Mouse (Mus musculus): Measurements from ENCODE around the gene 4930412O13Rik. TPM values are rescaled to one million over a fixed set of nuclear protein-coding genes. Genes with fewer than 3 reads are reported as not detected.

Gene 4930412O13Rik
- polyA plus RNA-seq, 1 experiment from 2014 or later = 0.23 TPM

DNA sequence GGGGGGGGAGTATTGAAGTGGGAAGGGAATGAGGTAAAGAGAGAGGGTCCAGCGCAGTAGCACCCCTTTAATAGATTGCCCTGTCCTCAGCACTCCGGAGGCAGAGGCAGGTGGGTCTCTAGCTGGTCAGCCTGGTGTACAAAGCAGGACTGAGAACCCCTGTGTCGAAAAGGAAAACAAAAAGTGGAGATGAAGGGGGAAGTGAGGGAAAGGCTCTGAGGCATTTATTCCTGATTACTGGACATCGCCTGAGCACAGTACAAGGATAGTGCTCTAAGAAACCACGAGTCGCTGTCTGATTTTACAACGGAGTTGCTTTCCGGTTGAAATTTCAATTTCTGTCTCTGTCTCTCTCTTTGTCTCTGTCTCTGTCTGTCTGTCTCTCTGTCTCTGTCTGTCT lies 9.2 kb downstream of the 4930412O13Rik start:
- Histone ChIP-seq H3K27ac (no peak overlapping the region), H3K9me3 (no peaks in the 10 kb centered on the region), H3K36me3 (no peaks in the 10 kb centered on the region), H3K4me3 (no peak overlapping the region), H3K4me2 (replicated peaks) (no peak overlapping the region), H3K27me3 (peaks cover 95% of the 10 kb centered on the region), H3K4me1 (peaks cover 13% of the 10 kb centered on the region; the same call in 1 of the 2 replicates), H3K9ac (no peak overlapping the region)
- ATAC-seq (ENCODE audit: low FRiP score, low read depth) = no peak
- WGBS = 6% methylated on average over 8 of the region's 8 CpGs

DNA sequence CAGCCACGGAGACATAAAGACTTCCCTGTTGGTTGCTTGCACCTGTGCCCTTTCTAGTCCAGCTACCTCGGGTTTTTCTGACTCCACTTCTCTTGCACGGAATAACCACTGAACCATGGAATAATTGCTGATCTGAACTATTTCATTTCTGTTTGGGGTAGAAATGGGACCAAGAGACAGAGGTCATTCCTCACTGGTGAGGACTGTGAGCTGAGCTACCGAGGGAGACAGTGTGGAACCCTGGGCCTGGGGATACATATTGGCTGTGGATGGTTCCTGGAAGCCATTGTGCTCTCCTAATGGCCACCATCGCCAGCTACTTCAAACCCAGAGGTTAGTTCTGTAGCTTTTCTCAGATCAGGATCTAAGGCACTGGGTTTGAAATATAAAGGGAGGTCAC lies 9.9 kb downstream of the 4930412O13Rik start:
- Histone ChIP-seq H3K4me3 (no peak overlapping the region), H3K36me3 (no peaks in the 10 kb centered on the region), H3K9me3 (no peaks in the 10 kb centered on the region), H3K4me1 (peaks cover 14% of the 10 kb centered on the region; the same call in 1 of the 2 replicates), H3K27me3 (peaks cover 95% of the 10 kb centered on the region), H3K9ac (no peak overlapping the region), H3K4me2 (replicated peaks) (no peak overlapping the region), H3K27ac (no peak overlapping the region)
- 4% methylated on average over 5 of the region's 5 CpGs for WGBS
- ATAC-seq (ENCODE audit: low FRiP score, low read depth) = no peak

DNA sequence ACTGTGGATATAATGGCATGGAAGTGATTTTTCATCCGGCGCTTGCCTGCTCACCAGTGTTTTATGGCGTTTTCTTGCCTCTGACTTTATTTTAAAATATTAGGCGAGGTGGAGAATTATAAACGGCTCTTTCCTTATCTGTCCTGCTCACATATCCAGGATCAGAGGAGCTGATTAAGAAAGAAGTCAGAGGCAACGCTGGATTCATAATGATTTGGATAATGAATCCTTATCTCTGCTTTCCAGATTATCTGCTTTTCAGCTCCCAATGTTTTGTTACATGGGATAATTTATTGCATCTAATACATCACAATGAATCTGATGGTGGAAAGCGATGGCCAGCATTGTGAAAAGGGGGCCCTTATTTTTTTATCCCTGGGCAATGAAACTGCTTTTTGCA lies 11.5 kb downstream of the 4930412O13Rik start:
- Histone ChIP-seq H3K4me3 (no peak overlapping the region), H3K9ac (no peak overlapping the region), H3K27me3 (peaks cover 95% of the 10 kb centered on the region), H3K9me3 (no peaks in the 10 kb centered on the region), H3K4me1 (peaks cover 18% of the 10 kb centered on the region; the same call in 1 of the 2 replicates), H3K4me2 (replicated peaks) (no peak overlapping the region), H3K36me3 (no peaks in the 10 kb centered on the region), H3K27ac (no peak overlapping the region)
- under 1% methylated on average over 7 of the region's 7 CpGs for WGBS
- ATAC-seq (ENCODE audit: low FRiP score, low read depth) = no peak

DNA sequence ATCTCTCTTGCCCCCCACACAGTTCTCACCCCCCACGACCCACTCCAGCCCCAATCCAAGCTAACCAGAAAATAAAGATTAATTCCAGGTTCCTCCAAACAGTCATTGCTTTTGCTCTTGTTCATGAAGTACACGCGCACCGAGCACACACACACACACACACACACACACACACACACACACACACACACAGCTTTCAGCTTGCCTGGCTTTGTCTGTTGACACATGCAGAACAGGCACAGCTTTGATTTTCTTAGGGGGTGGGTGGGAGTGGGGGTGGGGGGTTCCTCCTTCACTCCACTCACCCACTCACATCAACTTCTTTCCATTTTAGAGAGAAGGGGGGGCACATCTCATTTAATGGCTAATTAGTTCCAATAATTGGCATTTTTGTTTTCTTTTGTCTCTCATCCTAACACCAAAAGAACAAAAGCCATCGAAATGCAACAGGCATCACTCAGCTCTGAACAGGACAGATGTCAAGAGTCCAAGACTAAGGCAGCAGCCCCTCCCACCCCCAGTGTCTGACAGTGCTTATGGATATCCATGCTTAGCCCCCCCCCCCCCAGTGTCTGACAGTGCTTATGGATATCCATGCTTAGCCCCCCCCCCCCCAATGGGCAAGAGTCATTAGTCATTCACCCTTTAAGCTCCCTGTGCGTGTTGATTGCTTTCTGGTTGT lies 12.4 kb downstream of the 4930412O13Rik start:
- no peak overlapping the region for H3K4me3 ChIP-seq
- H3K9me3 ChIP-seq = no peaks in the 10 kb centered on the region
- 0% methylated on average over 6 of the region's 6 CpGs for WGBS
- peaks cover 18% of the 10 kb centered on the region; the same call in 1 of the 2 replicates for H3K4me1 ChIP-seq
- no peak overlapping the region for H3K27ac ChIP-seq
- H3K9ac ChIP-seq = no peak overlapping the region
- H3K36me3 ChIP-seq = no peaks in the 10 kb centered on the region
- ATAC-seq (ENCODE audit: low FRiP score, low read depth) = no peak
- H3K4me2 ChIP-seq (replicated peaks) = no peak overlapping the region
- H3K27me3 ChIP-seq = peaks cover 96% of the 10 kb centered on the region

DNA sequence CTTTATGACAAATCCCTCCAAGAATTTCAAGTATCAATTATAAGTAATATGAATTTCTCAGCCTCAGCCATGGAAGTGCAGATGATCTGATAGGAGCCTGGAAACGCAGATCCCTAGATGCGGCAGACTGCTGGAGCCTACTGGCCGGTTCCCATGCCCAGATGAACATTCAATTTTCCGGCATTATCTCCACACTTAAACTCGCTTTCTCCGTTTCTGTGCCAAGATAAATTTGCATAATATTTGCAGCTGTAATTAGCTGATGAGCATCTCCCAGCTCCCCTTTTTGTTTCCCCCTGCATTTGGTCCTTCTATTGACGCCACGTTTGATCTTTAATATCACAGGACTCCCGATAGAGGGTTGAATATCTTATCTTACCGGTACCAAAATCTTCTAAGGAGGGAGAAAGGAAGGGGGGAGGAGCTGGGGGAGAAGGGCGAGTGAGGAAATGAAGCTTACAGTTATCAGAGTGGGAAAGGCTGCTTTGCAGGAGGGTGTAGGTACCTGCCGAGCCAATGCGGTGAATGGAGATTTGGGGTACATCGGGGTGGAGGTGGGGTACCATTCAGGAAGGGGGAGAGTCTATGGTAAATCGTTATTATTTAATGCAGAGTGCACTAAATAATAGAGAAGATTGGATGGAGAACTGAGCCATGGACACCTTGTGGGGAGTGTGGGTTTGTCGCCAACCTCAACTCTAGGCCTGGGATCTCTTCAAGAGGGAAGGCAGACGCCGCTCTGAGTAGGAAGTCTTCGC lies 14.0 kb downstream of the 4930412O13Rik start:
- no peak overlapping the region for H3K27ac ChIP-seq
- no peak overlapping the region for H3K9ac ChIP-seq
- H3K9me3 ChIP-seq = no peaks in the 10 kb centered on the region
- H3K36me3 ChIP-seq = no peaks in the 10 kb centered on the region
- peaks cover 96% of the 10 kb centered on the region for H3K27me3 ChIP-seq
- ATAC-seq (ENCODE audit: low FRiP score, low read depth) = no peak
- WGBS = 2% methylated on average over 19 of the region's 19 CpGs
- no peak overlapping the region for H3K4me2 ChIP-seq (replicated peaks)
- H3K4me1 ChIP-seq = peaks cover 5% of the 10 kb centered on the region; the same call in 1 of the 2 replicates
- no peak overlapping the region for H3K4me3 ChIP-seq

DNA sequence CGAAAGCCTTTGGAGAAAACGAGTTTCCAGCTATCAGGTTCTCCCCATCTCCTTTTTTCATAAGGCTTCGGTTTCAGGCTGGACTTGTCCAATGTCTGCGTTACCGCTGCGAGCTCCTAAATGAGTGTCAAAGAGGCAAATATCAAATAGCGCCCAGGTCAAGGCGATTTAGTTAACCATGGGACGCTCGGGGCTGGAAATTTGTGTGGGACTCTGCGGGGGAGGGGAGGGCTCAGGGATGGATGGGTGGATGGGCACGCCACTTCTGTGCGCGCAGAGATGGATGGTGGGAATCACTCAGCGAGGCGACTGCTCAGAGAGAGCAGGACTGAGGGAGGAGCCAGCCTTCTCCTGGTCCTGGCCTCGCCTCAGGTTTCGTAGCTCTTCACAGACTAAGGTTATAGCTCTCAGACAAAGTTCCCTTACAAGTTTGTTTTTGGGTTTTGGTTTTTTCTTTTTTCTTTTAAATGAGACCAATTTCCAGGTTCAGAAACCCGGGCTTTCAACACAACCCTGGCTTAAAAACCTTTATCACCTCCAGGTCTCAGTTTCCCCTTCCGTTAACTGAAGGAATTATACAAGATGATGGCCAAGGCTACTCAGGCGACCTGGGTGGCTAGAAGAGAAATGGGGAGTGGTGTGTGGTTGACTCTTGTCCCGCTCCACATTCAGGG lies 15.2 kb downstream of the 4930412O13Rik start:
- 2% methylated on average over 22 of the region's 22 CpGs for WGBS
- peak overlapping the region; percentile 40 for H3K4me2 ChIP-seq (replicated peaks)

DNA sequence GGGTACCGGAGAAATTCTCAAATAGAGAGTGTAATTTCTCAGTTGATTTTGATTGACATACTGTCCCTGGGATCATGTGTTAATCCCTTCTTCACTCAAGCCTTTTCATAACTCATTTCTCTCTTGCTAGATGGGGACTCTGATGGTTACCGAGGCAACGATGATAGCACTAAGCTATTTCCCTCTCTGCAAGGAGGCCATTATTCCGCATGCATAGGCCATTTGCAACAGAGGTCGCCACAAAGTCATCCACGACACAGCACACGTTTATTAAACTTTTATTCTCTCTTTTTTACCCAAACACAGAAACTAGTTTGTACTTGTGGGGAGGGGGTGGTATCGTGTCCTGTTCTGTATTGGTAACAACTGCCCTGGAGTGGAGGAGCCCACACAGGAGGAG lies 16.8 kb downstream of the 4930412O13Rik start:
- Histone ChIP-seq H3K27ac (no peak overlapping the region), H3K9me3 (no peaks in the 10 kb centered on the region), H3K27me3 (peaks cover 88% of the 10 kb centered on the region), H3K4me3 (no peak overlapping the region), H3K36me3 (no peaks in the 10 kb centered on the region), H3K9ac (no peak overlapping the region), H3K4me2 (replicated peaks) (no peak overlapping the region), H3K4me1 (peaks cover 5% of the 10 kb centered on the region; the same call in 1 of the 2 replicates)
- no peak for ATAC-seq (ENCODE audit: low FRiP score, low read depth)
- WGBS = 10% methylated on average over 8 of the region's 8 CpGs

More for the DNA sequence above, 15.2 kb downstream of the 4930412O13Rik start:
- Histone ChIP-seq H3K36me3 (no peaks in the 10 kb centered on the region), H3K9me3 (no peaks in the 10 kb centered on the region), H3K4me1 (peaks cover 5% of the 10 kb centered on the region; the same call in 1 of the 2 replicates), H3K9ac (no peak overlapping the region), H3K27me3 (peaks cover 89% of the 10 kb centered on the region), H3K4me3 (peak overlapping the region; percentile 23), H3K27ac (no peak overlapping the region)
- peak; percentile 52; the same call in 1 of the 2 replicates for ATAC-seq (ENCODE audit: low FRiP score, low read depth)

DNA sequence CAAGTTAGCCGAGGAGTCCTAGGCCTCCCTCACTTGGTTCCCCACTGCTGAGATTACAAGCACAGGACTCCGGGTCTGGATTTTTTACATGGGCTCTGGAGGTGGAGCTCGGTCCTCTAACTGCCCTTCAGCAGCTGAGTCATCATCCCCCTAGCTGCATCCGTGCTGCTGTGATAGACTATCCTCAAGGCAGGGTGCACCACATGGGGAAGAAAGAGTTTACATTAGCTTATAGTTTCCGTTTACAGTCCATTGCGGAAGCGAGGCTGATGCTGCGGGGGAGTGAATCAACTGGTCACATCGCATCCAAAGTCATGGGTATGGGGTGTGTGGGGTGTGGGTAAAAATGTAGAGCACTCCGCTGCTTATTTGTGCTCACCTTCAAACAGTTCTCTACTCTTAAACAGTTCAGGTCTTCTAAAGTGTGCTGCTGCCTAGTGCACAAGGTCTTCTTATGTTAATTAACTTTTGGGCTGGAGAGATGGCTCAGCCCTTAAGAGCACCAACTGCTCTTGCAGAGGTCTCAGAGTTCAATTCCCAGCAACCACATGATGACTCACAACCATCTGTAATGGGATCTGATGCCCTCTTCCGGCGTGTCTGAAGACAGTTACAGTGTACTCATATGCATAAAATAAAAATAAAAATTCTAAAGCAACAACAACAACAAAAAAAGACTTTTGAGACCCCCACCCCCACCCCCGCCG lies 23.0 kb downstream of the 4930412O13Rik start:
- Histone ChIP-seq H3K9me3 (no peaks in the 10 kb centered on the region), H3K4me3 (no peak overlapping the region), H3K36me3 (no peaks in the 10 kb centered on the region), H3K27me3 (peaks cover 32% of the 10 kb centered on the region), H3K4me2 (replicated peaks) (no peak overlapping the region), H3K9ac (no peak overlapping the region), H3K4me1 (peaks cover 6% of the 10 kb centered on the region; the same call in 1 of the 2 replicates), H3K27ac (no peak overlapping the region)
- 62% methylated on average over 14 of the region's 14 CpGs for WGBS
- ATAC-seq (ENCODE audit: low FRiP score, low read depth) = no peak

DNA sequence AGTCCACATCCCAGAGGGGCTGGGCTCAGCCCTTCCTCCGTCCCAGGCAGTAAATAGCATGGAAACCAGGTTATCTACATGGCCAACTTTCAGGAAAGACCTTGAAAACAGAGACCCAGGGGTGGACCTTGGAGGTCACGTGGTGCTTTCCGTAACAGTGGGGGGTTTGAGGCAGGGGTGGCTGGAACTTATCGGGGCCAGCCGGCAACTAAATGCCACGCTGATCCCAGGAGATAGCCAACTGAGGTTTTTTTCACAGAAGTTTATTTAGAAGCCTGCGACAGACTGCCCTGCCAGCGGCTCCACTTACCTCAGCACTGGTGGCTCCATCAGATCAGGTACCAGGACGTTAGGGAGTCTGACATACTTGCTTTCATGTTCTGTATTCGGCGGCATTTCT lies 24.9 kb downstream of the 4930412O13Rik start:
- ATAC-seq (ENCODE audit: low FRiP score, low read depth) = 0 out of 2 replicates have a peak, but pooled peaks have one; percentile 3
- no peaks in the 10 kb centered on the region for H3K9me3 ChIP-seq
- H3K27me3 ChIP-seq = peaks cover 19% of the 10 kb centered on the region
- peak overlapping the region; percentile 31 for H3K4me3 ChIP-seq
- 3% methylated on average over 11 of the region's 11 CpGs for WGBS
- peaks cover 6% of the 10 kb centered on the region; the same call in 1 of the 2 replicates for H3K4me1 ChIP-seq
- H3K27ac ChIP-seq = no peak overlapping the region
- H3K9ac ChIP-seq = no peak overlapping the region
- no peaks in the 10 kb centered on the region for H3K36me3 ChIP-seq
- peak overlapping the region; percentile 56 for H3K4me2 ChIP-seq (replicated peaks)

DNA sequence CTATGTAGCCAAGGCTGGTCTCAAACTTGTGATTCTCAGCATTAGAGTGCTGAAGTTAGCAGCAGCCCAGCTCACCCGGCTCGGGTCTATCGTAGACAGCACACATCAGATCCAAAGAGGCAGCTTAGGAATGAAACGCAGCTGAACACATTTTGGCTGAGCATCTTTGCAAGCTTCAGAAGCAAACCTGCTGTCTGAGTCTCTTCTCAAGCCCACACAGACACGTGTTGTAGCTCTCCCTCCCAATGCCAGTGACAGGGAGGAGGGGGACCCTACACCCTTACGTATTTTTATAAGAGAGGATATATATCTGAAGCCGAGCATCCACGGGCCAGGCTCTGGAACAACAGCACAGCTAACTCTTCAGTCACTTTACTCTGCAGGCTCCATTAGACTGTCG lies 36.5 kb downstream of the 4930412O13Rik start:
- Histone ChIP-seq H3K36me3 (peaks cover 33% of the 10 kb centered on the region), H3K9me3 (no peaks in the 10 kb centered on the region), H3K27me3 (no peaks in the 10 kb centered on the region), H3K4me1 (no peaks in the 10 kb centered on the region), H3K4me3 (no peak overlapping the region), H3K9ac (no peak overlapping the region), H3K4me2 (replicated peaks) (no peak overlapping the region), H3K27ac (no peak overlapping the region)
- no peak for ATAC-seq (ENCODE audit: low FRiP score, low read depth)
- 87% methylated on average over 9 of the region's 9 CpGs for WGBS

DNA sequence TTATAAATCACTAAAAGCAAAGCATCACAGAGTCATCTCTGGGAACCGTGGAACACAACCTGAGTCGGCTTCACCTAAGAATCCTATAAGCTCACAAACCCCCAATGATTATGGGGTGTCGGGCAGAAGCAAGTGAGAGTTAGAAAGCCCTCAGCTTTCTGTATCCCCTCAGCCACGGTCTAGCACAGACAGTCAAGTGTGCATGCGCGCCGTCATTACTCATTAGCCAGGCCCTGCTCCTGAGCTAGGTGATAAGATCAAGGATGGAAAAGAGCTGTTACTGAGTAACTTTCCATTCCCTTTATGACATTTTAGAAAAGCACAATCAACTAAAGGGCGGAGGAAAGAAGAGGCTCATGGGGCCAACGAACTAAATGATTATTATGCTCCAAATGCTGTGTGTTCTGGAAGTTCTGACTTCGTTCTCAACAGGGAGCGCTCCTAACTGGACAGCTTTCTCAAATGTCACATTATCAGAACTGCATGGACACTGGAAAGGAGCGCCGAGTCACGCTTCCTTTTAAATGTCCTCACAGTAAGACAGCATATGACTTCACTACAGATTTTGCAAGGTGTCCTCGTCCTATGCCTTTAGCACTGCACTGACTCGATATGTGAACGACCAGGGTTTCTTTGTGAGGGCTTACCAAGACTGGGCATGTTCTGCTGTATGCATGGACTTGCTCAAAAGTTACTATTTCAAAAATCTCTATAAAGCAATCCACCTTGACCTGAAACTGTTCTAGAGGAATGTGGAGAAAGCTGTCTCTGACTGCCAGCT lies 37.8 kb downstream of the 4930412O13Rik start:
- H3K4me2 ChIP-seq (replicated peaks) = no peak overlapping the region
- H3K4me3 ChIP-seq = no peak overlapping the region
- no peaks in the 10 kb centered on the region for H3K9me3 ChIP-seq
- H3K27me3 ChIP-seq = no peaks in the 10 kb centered on the region
- H3K27ac ChIP-seq = no peak overlapping the region
- no peak for ATAC-seq (ENCODE audit: low FRiP score, low read depth)
- H3K9ac ChIP-seq = no peak overlapping the region
- H3K36me3 ChIP-seq = peaks cover 41% of the 10 kb centered on the region
- H3K4me1 ChIP-seq = no peaks in the 10 kb centered on the region
- 87% methylated on average over 17 of the region's 17 CpGs for WGBS

Data from limb, embryonic 13.5 days (tissue).